Mouse (Mus musculus) WW6 (cell line): Measurements from ENCODE around the gene Il34.
"Not testable (repeated sequence)": the region's sequence is repeated elsewhere in the genome, so short reads cannot be mapped to it uniquely, and the experiment has no call there.

Source experiments
- DNase-seq: peaks from one replicate; pipeline ENCODE4 v3.0.0-alpha.2; 2013; ENCODE audit warnings: low read depth, low spot score

Gene Il34

DNA sequence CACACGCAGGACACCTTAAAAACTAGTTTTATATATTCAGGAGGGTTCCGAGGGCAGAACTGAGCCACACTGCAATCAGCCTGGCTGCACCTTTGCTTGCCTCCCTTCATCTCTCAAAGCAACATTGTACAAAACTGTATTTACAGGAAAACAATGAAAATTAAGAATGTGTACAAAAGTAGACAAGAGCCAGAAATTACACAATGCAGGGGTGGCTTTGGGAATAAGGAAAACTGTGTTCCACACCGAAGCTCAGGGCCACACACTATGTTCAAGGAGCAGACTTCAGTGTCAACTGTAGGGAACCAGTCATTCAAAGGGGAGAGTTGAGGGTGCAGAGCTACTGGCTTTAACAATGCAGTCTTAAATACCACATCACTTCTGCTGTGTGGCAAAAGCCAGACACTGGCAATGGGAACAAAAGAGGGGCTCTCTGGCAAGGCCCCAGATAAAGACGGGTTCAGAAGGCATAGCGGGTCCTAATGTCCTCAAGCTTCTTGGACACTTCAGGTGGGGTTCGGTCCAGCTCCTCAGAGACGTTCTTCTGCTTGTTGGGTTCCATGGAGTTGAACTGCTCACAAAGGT is 4.8 kb upstream of the Il34 start:
- no peak for DNase-seq

DNA sequence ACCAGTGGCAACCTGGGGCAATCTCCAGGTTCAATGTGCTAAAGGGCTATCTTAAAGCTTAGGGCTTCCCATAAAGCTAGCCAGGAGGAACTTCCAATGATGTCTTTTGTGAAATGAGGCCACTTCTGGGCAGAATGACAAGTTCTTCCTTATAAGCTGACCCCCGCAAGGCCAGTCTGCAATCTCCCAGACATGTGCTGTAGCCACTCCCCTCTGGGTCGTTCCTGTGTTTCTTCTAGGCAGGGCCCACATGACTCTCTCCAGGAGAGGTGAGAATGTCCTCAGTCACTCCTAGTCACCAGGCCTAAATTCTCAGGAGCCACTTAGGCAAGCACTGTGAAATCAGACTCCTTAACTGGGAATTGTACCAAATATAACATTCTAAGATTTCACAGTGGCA is 4.1 kb upstream of the Il34 start:
- DNase-seq, result no peak

DNA sequence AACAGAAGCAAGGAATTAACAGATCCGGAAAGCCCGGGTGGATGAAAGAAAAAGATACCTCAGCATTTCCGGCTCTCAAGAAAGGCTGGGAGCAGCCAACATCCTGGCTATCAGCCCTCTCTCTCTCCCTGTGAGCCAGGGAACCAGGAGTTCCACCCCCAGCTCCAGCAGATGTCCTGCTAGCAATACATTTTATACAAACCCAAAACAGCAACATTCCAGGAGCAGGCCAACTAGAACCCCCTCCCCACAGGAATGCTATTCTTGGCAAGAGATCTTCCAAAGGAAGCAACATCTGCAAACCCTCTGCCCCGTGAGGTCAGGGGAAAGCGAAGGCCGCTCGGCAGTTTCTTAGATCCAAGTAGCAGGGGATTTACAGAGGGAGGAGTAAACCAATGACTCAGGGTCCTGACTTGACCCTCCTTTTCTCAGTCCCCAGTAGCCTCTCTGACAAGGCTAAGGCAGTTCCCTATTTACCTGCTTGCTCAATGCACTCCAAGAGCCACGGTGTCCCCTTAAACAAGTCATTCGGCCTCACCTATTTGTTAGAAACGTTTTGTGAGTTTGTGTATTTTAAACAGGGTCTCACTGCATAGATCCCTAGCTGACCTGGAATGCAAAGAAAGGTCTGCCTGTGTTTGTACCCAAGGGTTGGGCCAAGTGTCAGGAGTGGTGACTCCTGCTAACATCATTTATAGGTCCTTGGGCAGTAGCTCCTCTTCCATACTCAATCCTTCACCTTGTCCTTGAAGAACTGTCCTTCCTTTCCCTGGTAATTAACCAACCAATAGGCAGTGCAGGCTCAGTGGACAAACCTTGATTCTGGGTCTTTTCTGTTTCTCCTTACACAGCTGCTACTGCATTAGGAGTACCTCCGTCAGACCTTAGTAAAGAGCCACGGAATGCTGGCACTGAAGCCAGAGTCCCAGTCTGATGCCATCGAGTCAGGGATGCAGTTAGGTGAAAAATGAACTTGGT is 3.1 kb upstream of the Il34 start:
- DNase-seq, result no peak

DNA sequence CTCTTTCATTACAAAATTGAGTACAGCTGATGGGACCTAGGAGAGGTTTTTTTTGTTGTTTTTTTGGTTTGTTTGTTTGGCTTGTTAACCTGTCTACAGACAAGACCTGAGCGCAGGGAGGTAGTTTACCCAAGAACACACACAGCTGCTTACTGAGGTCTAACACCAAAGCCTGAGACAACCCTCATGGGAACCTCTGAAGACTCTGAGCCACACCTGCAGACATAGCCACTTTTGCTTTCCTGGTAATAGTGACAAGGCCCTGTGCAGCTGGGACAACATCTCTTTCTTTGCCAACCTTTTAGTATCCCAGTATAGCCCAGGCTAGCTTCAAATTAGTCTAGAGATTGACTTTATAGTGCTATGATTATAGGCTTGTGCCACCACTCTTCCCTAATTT is 422 bp upstream of the Il34 start:
- DNase-seq, result no peak

DNA sequence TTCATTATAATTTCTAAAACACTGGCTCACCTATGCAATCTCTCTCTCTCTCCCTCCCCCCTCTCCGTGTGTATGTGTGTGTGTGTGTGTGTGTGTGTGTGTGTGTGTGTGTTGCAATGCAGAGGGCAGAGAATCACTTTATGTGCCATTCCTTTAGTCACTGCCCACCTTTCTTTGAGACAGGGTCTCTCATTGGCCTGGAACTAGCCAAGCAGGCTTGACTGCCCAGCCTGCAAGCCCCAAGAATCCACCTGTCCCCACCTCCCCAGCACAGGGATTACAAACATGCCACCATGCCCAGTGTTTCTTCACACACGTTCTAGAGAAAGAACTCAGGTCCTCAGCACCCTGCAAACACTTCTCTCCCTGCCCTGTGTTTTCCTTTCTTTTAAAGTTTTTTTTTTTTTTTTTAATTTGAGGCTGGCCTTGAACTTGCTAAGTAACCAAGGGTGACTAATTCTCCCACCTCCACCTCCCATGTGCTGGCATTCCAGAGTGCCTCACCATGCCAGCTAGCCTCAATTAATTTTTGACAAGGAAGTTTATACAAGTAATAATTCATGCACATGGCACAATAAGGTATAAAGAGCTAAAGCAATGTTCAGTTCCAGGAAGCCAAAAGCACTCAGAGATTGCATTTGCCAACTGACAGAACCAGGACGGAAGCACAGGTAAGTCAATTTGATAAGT is 754 bp downstream of the Il34 start:
- no peak for DNase-seq

DNA sequence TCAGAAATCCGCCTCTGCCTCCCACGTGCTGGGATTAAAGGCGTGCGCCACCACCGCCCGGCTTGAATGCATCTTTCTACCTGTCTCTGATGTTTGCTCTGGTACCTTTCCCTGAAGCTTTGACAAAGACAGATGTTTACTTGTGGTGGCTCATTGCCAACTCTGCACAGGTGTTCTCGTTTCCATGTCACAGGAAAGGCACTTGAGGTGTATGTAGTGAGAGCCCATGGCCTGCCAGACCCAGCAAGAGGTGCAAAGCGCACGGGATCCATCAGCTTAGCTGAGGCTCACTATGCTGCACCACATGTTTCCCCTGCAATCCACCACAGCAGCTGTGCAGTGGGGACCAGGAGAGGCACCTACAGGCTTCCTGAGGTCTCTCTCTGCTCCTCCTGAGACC is 1.9 kb downstream of the Il34 start:
- no peak for DNase-seq

DNA sequence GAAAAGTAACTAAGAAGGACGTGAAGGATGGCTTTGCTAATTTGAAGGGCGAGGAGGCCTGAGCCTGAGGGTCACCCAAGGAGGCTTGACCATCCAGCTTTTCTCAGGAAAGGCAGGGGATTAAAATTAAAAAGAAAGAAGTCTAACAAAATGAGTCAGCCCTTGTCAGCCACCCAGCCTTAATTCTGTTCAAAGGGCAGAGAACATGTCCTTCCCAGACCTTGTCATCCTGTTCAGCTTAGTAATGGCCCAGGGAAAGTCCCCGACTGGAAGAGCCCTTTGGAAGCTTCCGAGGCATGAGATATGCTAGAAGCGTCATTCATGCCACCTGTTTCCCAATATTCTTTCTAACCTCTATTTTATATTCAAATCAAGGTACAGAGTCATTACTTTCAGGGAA is 2.7 kb downstream of the Il34 start:
- no peak for DNase-seq

DNA sequence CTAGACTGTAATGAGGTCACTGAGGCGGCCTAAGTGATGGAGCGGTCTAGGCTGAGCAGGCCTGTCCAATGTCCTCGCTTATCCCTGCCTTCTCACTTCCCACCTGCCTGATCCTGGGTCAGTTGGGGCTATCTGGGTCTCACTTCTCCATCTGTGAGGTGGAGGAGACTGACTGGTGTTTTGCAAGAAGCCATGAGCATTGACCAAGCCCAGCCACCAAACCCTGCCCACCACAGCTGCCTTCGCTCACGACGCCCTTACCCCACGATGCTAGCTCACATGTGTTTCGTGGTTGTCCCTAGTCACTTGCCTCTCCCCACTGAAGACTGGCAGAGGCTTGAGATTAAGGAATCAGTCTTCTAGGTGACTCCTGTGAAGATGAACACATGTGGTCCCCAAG is 8.6 kb downstream of the Il34 start:
- no peak for DNase-seq

DNA sequence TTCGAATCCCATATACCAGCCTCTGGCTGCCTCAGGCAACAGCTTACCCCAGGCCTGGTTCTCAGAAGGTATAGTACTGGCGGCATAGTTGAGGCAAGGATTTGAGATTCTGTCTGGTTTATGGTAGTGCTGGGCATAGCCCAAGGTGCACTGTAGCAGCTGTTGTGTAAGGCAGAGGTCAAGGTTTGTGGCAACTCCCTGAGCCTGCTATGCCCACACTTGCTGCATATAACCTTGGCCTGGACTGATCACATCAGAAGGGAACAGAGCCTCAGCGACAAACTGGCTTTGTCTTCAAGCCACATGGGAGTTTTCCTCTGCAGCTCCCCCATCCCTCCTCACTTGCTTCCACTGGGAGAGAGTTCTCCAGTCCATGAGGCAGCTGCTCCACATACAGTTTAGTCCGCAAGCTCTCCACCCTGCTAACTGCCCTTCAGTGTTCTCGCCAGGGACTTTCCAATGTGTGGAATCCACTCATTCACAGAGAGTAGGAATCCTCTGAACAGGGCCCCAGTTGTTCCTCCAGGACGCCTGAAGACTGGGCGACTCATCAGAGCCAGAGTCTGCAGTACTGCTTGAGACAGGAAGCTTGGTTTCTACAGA is 11.3 kb downstream of the Il34 start:
- DNase-seq, result no peak

DNA sequence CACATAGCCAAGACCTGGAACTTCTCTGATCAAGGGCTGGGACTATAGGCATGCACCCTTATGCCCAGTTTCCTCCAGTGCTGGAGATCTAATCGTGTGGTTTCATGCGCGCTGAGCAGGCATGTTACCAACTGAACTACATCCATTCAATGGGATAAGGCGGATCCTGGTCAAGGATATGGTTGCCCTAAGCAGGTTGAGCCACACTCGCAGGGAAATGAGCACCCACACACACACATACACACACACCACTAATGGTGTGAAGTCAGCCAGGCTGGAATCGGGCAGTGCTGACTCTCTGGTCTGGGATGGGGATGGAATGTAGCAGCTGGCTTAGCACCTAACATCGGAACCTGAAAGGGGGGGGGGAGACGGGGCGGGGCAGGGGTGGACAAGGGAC is 11.8 kb downstream of the Il34 start:
- no peak for DNase-seq

DNA sequence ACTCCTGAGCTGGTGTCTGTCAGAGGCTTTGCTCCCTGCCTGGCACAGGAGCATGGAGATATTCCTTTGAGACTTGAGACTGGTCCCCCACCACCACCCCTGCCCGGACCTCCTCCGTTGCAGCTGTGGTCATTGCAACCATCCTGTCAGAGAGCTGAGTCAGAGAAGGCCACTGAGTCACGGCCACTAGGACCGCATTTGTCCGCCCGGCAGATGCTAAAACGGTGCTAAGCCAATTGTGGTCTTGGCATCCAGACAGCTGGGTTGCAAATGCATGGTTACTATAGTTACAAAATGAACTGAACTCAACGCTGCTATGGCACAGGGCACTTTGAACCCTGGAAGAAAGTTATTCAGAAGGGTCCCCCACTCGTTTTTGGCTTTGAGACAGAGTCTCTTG is 12.2 kb downstream of the Il34 start:
- no peak for DNase-seq

DNA sequence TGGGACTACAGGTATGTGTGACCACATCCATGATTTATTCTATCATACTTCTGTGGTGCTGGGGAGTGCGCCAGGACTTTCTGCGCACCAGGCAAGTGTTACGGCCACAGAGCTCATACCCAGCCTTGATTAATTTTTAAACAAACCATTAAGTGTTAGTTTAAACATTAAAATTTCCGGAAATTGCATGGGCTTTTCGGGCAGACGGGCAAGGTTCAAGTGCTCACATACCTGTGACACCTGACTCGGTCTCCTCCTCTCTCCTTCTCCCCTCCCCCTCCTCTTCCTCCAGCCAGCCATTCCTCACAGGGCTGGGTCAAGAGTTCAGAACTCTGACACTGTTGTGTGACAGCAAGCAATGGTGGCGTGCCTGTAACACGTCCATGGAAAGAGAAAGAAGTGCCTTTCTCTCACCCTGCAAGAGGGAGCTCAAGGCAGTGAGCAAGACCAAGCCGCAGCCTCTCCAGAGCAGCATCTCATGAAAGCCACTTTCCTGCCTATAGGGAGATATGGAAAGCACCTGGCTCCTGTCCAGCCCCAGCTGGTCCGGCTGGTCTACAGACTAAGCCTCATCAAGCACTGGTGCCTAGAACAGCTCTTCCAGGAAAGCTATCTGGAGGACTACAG is 13.0 kb downstream of the Il34 start:
- no peak for DNase-seq

DNA sequence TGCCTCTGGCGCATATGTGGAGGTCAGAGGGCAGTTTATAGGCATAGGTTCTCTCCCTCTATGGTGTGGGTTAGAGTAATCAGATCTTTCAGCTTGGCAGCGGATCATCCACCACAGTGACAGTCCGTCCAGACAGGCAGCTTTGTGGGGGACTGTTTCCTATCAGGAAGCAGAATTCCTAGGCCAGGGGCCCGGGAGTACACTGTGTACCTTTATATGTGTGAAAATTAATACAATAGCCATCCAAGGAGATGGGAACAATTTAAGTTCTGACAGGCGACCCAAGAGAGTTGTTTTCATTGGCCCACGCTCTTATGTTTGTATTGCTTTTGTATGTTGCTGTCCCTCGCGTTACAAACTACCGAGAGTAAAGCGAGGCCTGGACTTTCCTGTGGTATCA is 14.6 kb downstream of the Il34 start:
- DNase-seq, result no peak

DNA sequence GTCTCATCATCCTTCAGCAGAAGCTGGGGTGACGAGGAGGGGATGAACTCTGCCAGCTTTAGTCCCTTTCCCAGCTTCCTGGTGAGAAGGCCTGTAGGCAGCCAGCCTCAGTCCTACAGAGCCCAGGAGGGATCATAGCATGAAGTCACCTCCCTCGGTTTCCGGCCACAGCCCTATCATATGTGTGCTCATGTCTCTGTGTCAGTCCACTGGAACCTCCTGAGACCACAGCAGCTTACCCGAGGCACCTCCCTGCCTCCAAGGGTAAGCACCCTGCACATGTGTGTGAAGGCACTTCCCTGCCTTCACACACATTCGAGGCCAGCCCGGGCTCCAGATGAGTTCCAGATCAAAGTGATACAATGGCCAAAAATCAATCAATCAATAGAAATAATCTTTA is 15.5 kb downstream of the Il34 start:
- DNase-seq, result no peak

DNA sequence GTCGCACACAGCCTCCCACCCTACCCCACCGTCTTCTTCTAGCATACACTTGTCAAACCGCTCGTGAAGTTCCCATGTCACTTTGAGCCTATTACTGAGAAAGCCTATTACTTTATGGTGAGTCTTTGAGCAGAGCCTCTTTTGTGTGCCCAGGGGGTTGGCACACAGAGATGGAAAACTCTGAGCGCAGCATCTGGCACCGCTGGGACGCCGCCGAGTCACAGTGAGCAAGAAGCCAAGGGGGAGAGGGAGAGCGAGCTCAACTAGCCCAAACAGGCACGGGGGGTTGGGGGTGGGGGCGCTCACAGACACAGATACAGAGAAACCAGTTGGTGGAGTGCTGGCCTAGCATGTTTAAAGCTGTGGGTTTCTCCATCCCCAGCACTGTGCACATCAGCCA is 16.2 kb downstream of the Il34 start:
- no peak for DNase-seq

DNA sequence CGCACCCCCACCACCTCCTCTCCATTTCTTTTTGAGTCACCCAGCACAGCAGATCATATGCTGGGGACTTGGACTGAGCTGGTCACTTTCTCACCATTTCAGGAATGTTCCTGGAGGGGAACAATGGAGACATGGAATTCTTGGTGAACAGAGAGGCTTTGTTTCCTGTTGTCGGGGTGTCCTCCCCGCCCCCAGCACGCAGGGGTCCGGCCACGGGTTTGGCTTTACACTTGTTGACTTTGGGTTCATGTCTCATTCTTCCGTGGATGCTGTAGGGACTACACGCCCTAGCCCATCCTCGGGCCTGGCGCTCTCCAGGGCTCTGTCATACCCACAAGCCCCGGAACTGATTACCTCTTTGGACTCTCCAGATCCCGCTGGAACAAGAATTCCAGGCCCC is 16.7 kb downstream of the Il34 start:
- DNase-seq, result no peak

DNA sequence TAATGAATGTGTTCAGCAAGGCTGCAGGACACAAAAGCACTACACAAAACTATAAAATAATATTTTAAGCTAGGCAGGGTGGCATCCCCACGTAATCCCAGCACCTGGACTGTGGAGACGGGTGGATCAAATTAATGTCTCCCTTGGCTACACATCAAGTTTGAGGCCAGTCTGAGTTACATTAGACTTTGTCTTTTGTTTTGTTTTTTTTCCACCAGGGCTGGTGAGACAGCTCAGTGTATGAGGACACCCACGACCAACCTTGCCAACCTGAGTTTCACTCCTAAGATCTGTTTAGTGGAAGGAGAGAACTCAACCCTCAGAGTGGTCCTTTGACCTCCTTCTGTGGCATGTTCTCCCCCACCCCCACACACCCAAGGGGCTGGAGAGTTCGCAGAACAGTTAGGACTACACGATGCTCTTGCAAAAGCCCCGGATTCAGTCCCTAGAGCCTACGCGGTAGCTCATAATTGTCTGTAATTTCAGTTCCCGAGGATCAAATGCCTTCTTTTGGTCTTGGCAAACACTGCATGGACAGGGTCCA is 18.2 kb downstream of the Il34 start:
- DNase-seq, result no peak

DNA sequence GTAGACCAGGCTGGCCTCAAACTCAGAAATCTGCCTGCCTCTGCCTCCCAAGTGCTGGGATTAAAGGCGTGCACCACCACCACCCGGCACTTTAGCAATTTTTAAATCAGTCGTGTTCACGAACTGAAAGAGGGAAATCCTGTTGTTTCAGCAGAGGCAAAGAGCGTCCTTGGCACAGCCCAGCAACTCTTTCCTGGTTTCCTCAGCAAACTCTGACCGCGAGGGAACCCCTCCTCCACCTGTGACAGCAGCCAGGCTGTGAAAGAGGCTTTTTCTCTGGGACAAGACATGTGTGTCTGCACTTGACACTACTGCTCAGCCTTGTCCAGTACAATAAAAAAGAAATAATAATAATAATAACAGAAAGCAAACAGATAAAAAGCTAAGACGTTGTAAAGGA is 18.8 kb downstream of the Il34 start:
- no peak for DNase-seq

DNA sequence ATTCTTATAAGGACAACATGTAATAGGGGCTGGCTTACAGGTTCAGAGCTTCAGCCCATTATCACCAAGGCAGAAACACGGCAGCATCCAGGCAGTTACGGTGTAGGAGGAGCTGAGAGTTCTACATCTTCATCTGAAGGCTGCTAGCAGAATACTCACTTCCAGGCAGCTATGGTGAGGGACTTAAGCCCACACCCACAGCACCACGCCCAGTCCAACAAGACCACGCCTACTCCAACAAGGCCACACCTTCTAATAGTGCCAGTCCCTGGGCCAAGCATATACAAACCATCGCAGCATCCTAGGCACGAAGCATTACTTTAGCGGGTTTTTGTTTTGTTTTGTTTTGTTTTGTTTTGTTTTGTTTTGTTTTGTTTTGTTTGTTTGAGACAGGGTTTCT is 19.2 kb downstream of the Il34 start:
- not testable (repeated sequence) for DNase-seq

DNA sequence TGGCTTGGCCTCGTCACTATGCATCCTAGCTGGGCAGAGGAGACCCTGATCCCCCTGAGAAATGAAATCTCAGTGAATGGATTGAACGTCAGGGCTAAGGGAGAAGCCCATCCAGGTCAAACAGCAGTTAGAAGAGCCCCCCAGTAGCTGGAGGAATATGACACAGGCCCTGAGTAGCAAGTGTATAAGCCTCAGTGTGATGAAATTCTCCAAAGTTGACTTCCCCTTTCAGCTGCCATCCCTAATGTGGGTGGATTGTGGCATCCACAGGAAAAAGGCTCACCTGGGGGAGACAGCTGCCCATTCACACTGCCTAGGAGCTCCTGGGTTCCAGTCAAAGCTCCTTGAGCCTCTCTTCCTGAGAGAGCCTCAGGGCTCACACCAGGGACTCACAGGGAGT is 20.4 kb downstream of the Il34 start:
- DNase-seq, result no peak

DNA sequence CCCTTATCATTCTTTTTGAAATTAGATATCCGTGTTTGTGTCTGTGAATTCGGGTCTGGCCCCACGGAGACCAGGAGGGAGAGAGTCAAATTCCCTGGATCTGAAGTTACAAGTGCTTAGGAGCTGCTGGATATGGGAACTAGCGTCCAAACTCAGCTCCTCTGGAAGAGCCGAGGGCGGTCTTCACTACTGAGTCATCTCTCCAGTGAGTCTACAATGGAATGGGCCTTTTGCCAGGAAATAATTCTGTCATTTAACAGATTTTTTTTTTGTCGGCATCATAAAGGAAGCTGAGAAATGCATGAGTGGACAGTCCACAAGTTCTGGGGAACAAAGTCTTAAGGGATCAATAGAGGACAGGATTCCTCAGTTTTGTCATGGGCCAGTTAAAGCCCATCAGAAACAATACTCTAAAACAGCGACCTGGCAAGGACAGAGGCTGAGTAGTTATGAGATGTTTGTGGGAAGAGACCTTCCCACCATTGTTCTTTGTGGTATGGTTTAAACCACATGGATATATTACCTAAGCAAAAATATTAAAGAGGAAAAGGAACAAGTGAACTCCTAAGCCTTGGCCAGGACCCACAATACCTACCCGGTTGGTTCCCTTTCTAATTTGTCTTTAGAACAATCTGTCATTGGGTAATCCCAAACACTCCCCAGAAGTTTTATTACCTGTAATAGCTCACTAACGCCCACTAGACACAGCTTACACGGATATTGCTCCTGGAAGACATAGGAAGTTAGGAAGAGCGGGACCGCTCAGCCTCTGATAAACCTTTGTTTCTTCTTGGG is 25.6 kb downstream of the Il34 start:
- DNase-seq, result no peak
